Mouse (Mus musculus) midbrain, embryonic 14.5 days (tissue): ENCODE results near the gene Cog4. TPM values are rescaled to one million over a fixed set of nuclear protein-coding genes. Genes with fewer than 3 reads are reported as not detected.
A peak's percentile ranks its signal among the peaks of the same experiment; 100 is the strongest.

Source experiments
- ATAC-seq: fragments of 200-750 bp; cut with Nextera tagmentation; 2 replicates; pipeline ENCODE4 v1.8.0; 2017; ENCODE audit warnings: moderate number of reproducible peaks, moderate library complexity; ENCODE audit not compliant: low FRiP score, low TSS enrichment
- DNase-seq: peaks from one replicate; pipeline ENCODE4 v3.0.0-alpha.2; 2015
- H3K27ac ChIP-seq: fragments of 300-500 bp; sonication (generic); replicated peaks from 2 replicates; pipeline ENCODE4 v1.5.1; 2014; ENCODE audit warnings: mild to moderate bottlenecking, low read depth, low read length, moderate library complexity
- H3K27me3 ChIP-seq: fragments of 300-500 bp; sonication (generic); 2 replicates; pipeline ENCODE4 v1.6.1; 2014; ENCODE audit warnings: low read length, control low read depth, mixed read lengths; ENCODE audit not compliant: control insufficient read depth, insufficient read depth
- H3K36me3 ChIP-seq: fragments of 300-500 bp; sonication (generic); 2 replicates; pipeline ENCODE4 v1.6.1; 2014; ENCODE audit warnings: low read length, control low read depth; ENCODE audit not compliant: control insufficient read depth, insufficient read depth
- H3K4me1 ChIP-seq: fragments of 300-500 bp; sonication (generic); 2 replicates; pipeline ENCODE4 v1.6.1; 2014; ENCODE audit warnings: mild to moderate bottlenecking, antibody characterized with exemption, low read length, control low read depth; ENCODE audit not compliant: control insufficient read depth, insufficient read depth
- H3K4me2 ChIP-seq: fragments of 300-500 bp; sonication (generic); 2 replicates; pipeline ENCODE4 v1.6.1; 2014; ENCODE audit warnings: mild to moderate bottlenecking, low read length, moderate library complexity
- H3K4me3 ChIP-seq: fragments of 300-500 bp; sonication (generic); replicated peaks from 2 replicates; pipeline ENCODE4 v1.5.1; 2014; ENCODE audit warnings: low read depth, low read length
- H3K9ac ChIP-seq: fragments of 300-500 bp; sonication (generic); replicated peaks from 2 replicates; pipeline ENCODE4 v1.6.1; 2014; ENCODE audit warnings: mild to moderate bottlenecking, low read length, moderate library complexity
- H3K9me3 ChIP-seq: fragments of 300-500 bp; sonication (generic); 2 replicates; pipeline ENCODE4 v1.6.1; 2016; ENCODE audit warnings: low read length, control low read depth, mixed read lengths; ENCODE audit not compliant: control insufficient read depth
- WGBS: fragments of 180-500 bp; shearing (Covaris S2); extraction: QIAGEN DNeasy Blood & Tissue Kit; methylation state at CpG from one replicate; pipeline ENCODE4 v1.1.7; 2014; 5-methylcytosine and 5-hydroxymethylcytosine counted together
- polyA plus RNA-seq: library from polyadenylated mRNA; unstranded; fragments of >200 nt; fragmentation: Nextera tagmentation; extraction: Ambion mirVana; gene quantifications from 2 replicates; pipeline ENCODE4 v1.2.1, GENCODE M21; 2014

Gene Cog4
- polyA plus RNA-seq, 1 experiment from 2014 or later = 70.0 TPM

- ATAC-seq (no peak), DNase-seq (no peak)
- no peaks in the 10 kb centered on the region for H3K9me3 ChIP-seq
- H3K4me2 ChIP-seq = no peak overlapping the region
- no peaks in the 10 kb centered on the region for H3K27me3 ChIP-seq
- no peaks in the 10 kb centered on the region for H3K4me1 ChIP-seq
- no peak overlapping the region for H3K27ac ChIP-seq
- no peak overlapping the region for H3K9ac ChIP-seq
- H3K4me3 ChIP-seq = no peak overlapping the region
- 89% methylated on average over 7 of the region's 7 CpGs for WGBS
- H3K36me3 ChIP-seq = peaks cover 20% of the 10 kb centered on the region
These were observed 45.6 kb downstream of the Cog4 start for GRCm38 (mm10) chr8:110892040-110892439.

- no peaks in the 10 kb centered on the region for H3K9me3 ChIP-seq
- no peaks in the 10 kb centered on the region for H3K27me3 ChIP-seq
- WGBS = 97% methylated on average over 2 of the region's 2 CpGs
- H3K27ac ChIP-seq = no peak overlapping the region
- DNase-seq (no peak), ATAC-seq (no peak)
- H3K4me2 ChIP-seq = no peak overlapping the region
- no peaks in the 10 kb centered on the region for H3K4me1 ChIP-seq
- H3K36me3 ChIP-seq = peaks cover 17% of the 10 kb centered on the region
- H3K9ac ChIP-seq = no peak overlapping the region
- no peak overlapping the region for H3K4me3 ChIP-seq
These were observed 46.5 kb downstream of the Cog4 start for GRCm38 (mm10) chr8:110892913-110893312.

DNA sequence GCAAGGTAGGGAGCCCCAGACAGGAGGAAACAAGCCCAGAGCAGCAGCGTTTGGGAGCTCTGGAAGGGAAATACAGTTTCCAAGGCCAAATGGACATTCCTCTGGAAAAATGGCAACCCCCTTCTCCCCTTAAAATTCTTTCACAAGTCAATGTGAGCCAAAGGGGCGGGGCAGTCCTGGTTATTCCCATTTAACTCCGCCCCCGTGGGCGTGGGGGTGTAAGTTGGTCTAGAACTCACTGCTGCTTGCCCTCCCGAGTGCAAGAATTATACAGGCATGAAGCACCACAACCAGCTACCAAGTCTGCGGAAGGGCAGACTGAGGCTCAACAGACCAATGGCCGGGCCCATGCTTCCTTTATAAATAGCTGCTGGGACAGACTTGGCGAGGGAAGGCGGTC is 48.5 kb downstream of the Cog4 start:
- WGBS = 87% methylated on average over 10 of the region's 10 CpGs
- peaks cover 10% of the 10 kb centered on the region; the same call in 1 of the 2 replicates for H3K36me3 ChIP-seq
- H3K4me1 ChIP-seq = no peaks in the 10 kb centered on the region
- ATAC-seq (no peak), DNase-seq (no peak)
- no peak overlapping the region for H3K4me3 ChIP-seq
- no peaks in the 10 kb centered on the region for H3K27me3 ChIP-seq
- no peak overlapping the region for H3K27ac ChIP-seq
- no peak overlapping the region for H3K4me2 ChIP-seq
- H3K9ac ChIP-seq = no peak overlapping the region
- no peaks in the 10 kb centered on the region for H3K9me3 ChIP-seq

- Histone ChIP-seq H3K27ac (no peak overlapping the region), H3K9ac (no peak overlapping the region), H3K36me3 (peaks cover 9% of the 10 kb centered on the region; the same call in 1 of the 2 replicates), H3K9me3 (no peaks in the 10 kb centered on the region), H3K4me2 (no peak overlapping the region), H3K4me3 (no peak overlapping the region), H3K27me3 (no peaks in the 10 kb centered on the region), H3K4me1 (no peaks in the 10 kb centered on the region)
- DNase-seq = no peak
- ATAC-seq = no peak
- WGBS = 89% methylated on average over 8 of the region's 9 CpGs
These were observed 48.9 kb downstream of the Cog4 start for GRCm38 (mm10) chr8:110895254-110895653.

DNA sequence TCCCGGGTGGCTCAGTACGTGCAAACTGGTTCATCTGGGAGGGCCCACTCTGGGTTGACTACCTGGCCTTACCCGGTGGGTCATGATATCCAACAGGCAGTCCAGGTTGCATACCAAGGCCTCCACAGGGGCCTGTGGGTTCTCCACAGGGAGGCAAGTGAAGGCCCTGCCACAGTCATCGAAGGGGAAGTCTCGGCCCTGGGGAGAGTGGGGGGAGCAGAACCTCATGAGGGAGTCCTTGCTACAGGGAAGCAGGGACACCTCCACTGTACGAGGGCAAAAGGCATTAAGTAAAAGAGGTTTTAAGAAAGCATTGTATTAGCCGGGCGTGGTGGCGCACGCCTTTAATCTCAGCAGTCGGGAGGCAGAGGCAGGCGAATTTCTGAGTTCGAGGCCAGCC is 49.4 kb downstream of the Cog4 start:
- WGBS = 93% methylated on average over 13 of the region's 13 CpGs
- Histone ChIP-seq H3K4me2 (no peak overlapping the region), H3K36me3 (peaks cover 9% of the 10 kb centered on the region; the same call in 1 of the 2 replicates), H3K9me3 (no peaks in the 10 kb centered on the region), H3K27me3 (no peaks in the 10 kb centered on the region), H3K27ac (no peak overlapping the region), H3K4me3 (no peak overlapping the region), H3K9ac (no peak overlapping the region), H3K4me1 (no peaks in the 10 kb centered on the region)
- ATAC-seq (no peak), DNase-seq (no peak)

GRCm38 (mm10) chr8:110897495-110897894 is 51.1 kb downstream of the Cog4 start:
- no peak overlapping the region for H3K4me2 ChIP-seq
- 0 out of 2 replicates have a peak, but pooled peaks cover 3% of the 10 kb centered on the region for H3K4me1 ChIP-seq
- no peaks in the 10 kb centered on the region for H3K27me3 ChIP-seq
- H3K9me3 ChIP-seq = no peaks in the 10 kb centered on the region
- ATAC-seq (no peak), DNase-seq (no peak)
- no peak overlapping the region for H3K9ac ChIP-seq
- H3K36me3 ChIP-seq = peaks cover 7% of the 10 kb centered on the region; the same call in 1 of the 2 replicates
- H3K27ac ChIP-seq = no peak overlapping the region
- H3K4me3 ChIP-seq = no peak overlapping the region
- 94% methylated on average over 6 of the region's 6 CpGs for WGBS

- peaks cover 7% of the 10 kb centered on the region; the same call in 1 of the 2 replicates for H3K36me3 ChIP-seq
- no peak overlapping the region for H3K4me2 ChIP-seq
- no peak for ATAC-seq
- no peaks in the 10 kb centered on the region for H3K27me3 ChIP-seq
- H3K27ac ChIP-seq = no peak overlapping the region
- H3K4me1 ChIP-seq = 0 out of 2 replicates have a peak, but pooled peaks cover 3% of the 10 kb centered on the region
- H3K9me3 ChIP-seq = no peaks in the 10 kb centered on the region
- 86% methylated on average over 3 of the region's 3 CpGs for WGBS
- no peak overlapping the region for H3K4me3 ChIP-seq
- DNase-seq = no peak
- H3K9ac ChIP-seq = no peak overlapping the region
These were observed 54.7 kb downstream of the Cog4 start for GRCm38 (mm10) chr8:110901056-110901455.

- Histone ChIP-seq H3K9ac (peak within 1 kb of the TSS; percentile 66), H3K4me2 (peak within 1 kb of the TSS; percentile 67), H3K4me3 (peak within 1 kb of the TSS; percentile 69), H3K27ac (no peak within 1 kb of the TSS), H3K36me3 (peaks cover 7% of the 10 kb centered on the region; the same call in 1 of the 2 replicates), H3K4me1 (0 out of 2 replicates have a peak, but pooled peaks cover 3% of the 10 kb centered on the region), H3K27me3 (no peaks in the 10 kb centered on the region), H3K9me3 (no peaks in the 10 kb centered on the region)
- WGBS = 3% methylated on average over 30 of the region's 30 CpGs
- ATAC-seq (peak; percentile 78), DNase-seq (peak; percentile 92)
These were observed 55.6 kb downstream of the Cog4 start, which contains the start of gene Fuk for GRCm38 (mm10) chr8:110901839-110902578. Fuk (minus strand) TSS chr8:110902488.

GRCm38 (mm10) chr8:110902579-110902965 is 56.2 kb downstream of the Cog4 start:
- no peak overlapping the region; the same call in 1 of the 2 replicates for H3K4me3 ChIP-seq

More at GRCm38 (mm10) chr8:110902579-110902965, 56.2 kb downstream of the Cog4 start:
- H3K36me3 ChIP-seq = peaks cover 7% of the 10 kb centered on the region; the same call in 1 of the 2 replicates
- peak overlapping the region; percentile 67 for H3K4me2 ChIP-seq
- no peak overlapping the region for H3K9ac ChIP-seq
- no peak for DNase-seq
- H3K27ac ChIP-seq = no peak overlapping the region
- no peaks in the 10 kb centered on the region for H3K9me3 ChIP-seq
- no peak for ATAC-seq
- 0 out of 2 replicates have a peak, but pooled peaks cover 3% of the 10 kb centered on the region for H3K4me1 ChIP-seq
- WGBS = 67% methylated on average over 2 of the region's 2 CpGs
- no peaks in the 10 kb centered on the region for H3K27me3 ChIP-seq
